Mouse (Mus musculus) cerebellum, postnatal 14 days (tissue): ENCODE measurements around the gene Gm37240.

Source experiments
- DNase-seq, 2 experiments: peaks; one replicate each; pipeline ENCODE4 v3.0.0; 2021; ENCODE audit warnings: mixed read lengths in 2 of 2

Gene Gm37240

GRCm38 (mm10) chr3:84985121-84985625 lies 902.1 kb downstream of the Gm37240 start:
- DNase-seq = no peak

GRCm38 (mm10) chr3:84982688-84983087 lies 904.6 kb downstream of the Gm37240 start:
- DNase-seq = no peak

- no peak for DNase-seq
Observed at GRCm38 (mm10) chr3:84980158-84980557, 907.2 kb downstream of the Gm37240 start.

- DNase-seq = no peak
Observed at GRCm38 (mm10) chr3:84978676-84979075, 908.6 kb downstream of the Gm37240 start.

DNA sequence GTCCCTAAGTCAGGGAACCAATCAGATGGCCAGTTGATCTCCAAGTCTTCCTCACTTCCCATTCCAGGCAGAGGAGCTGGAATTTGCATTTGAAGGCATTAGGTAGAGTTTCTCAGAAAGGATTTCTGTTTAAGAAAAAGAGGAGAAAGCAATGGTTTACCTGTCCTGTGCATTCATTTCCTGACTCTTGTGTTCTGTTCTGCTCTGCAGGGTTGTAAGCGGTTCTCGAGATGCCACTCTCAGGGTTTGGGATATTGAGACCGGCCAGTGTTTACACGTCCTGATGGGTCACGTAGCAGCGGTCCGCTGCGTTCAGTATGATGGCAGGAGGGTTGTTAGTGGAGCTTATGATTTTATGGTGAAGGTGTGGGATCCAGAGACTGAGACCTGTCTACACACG lies 913.1 kb downstream of the Gm37240 start:
- no peak for DNase-seq

DNA sequence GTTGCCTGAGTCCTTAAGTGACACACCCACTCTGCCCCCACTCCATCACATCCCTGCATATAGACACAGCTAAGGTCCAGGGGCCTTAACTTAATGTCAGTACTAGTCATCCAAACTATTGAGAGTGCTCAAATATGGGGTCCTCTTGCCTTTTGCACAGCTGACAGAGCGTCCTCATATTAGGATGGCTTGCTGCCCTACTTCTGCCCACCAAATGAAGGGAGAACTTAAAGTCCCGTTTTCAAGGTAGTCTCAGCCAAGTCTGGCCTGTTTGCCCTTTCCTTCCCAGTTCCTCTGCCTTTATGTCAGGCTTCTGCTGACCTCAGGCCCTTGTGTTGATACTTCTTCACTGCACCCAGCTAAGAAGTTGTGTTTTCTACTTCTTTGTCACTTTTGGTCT lies 914.4 kb downstream of the Gm37240 start:
- no peak for DNase-seq

DNA sequence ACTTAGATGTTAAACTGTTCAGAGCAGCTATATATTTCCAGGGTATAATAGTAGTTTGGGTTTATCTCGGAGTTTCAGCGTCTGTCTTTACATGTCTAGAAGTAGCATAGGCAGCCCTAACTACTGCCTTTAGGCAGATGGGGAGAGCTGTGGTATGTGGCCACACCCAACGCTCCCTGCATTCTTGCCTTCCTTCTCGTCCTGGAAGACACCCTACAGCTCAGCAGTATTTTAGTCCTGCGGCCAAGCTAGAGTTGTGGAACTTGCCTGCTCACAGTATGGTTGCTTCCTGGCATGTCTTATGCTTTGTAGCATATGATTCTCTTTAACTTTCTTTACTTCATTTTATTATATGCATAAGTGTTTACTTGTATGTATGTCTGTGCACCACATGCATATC lies 915.8 kb downstream of the Gm37240 start:
- no peak for DNase-seq

GRCm38 (mm10) chr3:84967364-84967763 lies 920.0 kb downstream of the Gm37240 start:
- DNase-seq = no peak

DNA sequence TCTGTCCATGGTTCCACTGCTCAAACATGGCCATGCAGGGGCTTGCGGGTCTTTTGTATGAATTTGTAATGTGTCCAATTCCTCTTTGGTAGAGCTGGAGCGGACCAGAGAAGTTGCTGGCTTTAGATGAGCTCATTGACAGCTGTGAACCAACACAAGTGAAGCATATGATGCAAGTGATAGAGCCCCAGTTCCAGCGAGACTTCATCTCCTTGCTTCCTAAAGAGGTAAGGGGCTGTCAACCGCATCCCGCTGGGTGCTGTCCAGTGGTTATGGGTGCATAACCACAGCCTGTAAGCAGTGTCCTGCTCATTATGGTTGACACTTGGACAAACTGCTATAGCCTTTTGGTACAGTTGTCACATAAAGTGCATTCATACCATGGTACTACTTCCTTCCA lies 922.2 kb downstream of the Gm37240 start:
- DNase-seq = no peak

DNA sequence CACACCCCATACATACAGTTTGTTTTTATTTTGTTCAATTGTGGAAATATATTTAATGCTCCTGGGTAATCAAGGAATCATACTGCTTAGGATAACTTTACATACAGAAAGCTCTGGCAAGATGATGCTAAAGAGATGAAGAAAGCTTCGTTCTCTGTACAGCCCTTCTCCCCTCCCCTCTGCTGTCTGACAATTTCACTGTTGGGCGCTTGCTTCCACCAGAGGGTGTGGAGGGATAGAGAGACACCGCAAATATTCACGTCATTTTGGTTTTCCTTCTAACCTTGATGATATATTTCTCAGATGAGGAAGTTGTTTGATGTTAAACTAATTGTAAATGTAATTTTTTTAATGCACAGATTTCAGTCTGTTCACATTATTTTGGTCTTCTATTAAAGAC lies 931.5 kb downstream of the Gm37240 start:
- peak; percentile 60 to 62 for DNase-seq

DNA sequence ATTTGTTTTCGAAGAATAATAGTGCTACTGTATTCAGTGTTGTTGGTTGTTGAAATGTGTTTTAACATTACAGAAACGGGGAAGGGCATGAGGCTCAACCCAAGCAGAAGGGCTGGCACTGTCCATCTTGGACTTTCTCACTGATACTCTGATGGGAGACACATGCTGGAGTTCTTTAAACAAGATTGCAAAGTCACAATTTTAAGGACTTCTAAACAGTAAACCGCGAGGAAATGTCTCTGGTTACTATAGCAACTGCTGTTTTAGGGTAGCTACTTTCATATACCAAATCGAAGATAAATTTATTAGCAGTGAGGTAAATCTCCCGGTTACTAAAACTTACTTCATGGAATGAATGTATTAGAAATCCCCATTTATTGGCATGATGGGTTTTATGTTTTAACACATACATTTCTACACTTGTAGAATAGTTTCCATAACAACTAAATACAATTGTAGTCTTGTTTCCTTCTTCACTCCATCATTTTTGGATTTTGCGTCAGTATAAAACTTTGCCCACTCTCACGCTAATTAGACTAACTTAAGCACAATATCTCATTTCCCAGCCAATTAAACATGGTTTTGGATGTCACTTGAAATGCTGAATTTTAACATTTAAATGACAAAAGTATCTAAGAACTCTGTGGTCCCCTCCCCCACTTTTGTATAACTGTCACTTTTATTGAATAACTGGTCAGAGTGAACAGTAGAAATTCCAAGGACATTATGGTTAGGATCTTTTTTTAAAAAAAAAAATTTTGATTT lies 932.1 kb downstream of the Gm37240 start:
- DNase-seq = no peak

DNA sequence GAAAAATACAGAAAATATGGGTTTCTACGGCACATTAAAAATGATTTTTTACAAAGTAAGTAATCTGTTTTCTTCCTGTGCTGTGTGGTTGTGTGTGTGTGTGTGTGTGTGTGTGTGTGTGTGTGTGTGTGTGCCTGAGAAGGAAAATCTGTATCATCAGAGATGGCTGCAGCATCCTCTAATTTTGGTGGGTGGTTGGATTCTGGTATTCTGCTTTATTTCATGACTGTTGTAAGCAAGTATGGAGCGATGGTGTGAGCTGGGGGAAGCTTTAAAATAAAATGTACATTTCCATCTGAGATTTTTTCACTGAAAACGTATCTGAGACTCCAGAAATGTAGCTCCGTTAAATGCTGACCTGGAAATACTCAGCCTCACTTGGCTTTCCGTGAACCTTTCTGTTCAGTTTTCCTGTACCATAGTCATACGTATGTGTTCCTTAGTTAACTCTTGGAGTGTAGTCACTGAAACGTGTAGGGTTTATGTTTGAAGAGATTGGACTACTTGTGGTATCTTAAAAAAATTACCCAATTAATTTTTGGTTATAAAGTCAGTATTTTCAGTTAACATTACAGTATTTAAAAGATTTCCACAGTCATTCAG lies 934.6 kb downstream of the Gm37240 start:
- DNase-seq = no peak

- DNase-seq = peak; percentile 81 to 84
Observed at GRCm38 (mm10) chr3:84952135-84952534, 935.2 kb downstream of the Gm37240 start.

DNA sequence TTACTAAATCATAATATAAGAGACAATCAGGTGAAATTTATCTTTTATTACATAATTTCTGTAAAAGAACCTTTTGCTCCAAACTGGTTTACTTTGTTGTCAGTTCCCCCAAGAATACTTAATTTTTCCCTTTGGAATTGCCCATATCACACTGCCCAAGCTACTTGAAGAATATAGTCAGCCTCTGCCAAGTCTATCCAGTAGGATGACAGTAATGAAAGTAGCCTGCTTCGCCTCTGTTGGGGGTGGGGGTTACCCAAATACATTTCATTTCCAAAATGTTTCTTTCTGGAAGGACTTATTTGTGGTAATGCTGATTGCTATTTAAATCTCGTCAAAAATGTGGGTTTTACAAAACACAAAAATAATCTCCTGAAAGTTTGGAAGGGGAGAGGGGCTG lies 935.6 kb downstream of the Gm37240 start:
- DNase-seq = no peak

DNA sequence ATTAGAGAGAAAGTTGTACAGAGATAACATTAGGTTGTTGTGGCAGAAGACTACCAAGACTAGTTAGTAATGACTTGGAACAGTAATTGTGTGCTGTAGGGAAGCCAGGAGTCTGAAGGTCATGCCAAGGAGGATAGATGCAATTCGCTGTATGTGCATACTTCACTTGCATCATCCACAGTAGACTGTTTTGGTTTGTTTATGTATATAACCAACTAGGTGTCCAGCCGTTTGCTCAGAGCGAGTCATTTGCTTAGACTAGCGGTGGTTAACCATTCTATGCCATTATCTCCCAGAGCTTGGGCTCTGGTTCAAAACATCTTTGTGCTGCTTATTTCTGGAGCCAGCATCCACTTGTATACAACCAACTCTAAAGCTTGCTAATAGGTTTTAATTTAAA lies 937.9 kb downstream of the Gm37240 start:
- no peak for DNase-seq

DNA sequence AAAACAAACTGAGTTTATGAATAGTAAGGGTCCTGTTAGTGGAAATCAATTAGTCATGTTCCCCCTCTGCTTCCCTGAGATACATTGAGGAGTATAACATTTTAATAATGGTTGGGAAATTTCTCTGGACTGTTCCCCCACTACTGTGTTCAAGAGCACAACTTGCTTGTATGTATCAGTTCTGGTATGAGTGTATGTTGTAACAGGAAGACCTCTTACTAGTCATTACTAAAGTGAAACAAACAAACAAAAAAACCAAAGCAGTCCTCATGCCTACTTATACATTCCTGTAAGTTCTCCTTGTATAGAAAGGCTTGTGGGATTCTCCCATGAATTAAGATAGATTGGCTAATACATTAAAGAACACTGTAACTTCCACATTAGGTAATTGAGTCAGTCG lies 940.9 kb downstream of the Gm37240 start:
- DNase-seq = no peak

GRCm38 (mm10) chr3:84944933-84945332 lies 942.4 kb downstream of the Gm37240 start:
- DNase-seq = no peak

DNA sequence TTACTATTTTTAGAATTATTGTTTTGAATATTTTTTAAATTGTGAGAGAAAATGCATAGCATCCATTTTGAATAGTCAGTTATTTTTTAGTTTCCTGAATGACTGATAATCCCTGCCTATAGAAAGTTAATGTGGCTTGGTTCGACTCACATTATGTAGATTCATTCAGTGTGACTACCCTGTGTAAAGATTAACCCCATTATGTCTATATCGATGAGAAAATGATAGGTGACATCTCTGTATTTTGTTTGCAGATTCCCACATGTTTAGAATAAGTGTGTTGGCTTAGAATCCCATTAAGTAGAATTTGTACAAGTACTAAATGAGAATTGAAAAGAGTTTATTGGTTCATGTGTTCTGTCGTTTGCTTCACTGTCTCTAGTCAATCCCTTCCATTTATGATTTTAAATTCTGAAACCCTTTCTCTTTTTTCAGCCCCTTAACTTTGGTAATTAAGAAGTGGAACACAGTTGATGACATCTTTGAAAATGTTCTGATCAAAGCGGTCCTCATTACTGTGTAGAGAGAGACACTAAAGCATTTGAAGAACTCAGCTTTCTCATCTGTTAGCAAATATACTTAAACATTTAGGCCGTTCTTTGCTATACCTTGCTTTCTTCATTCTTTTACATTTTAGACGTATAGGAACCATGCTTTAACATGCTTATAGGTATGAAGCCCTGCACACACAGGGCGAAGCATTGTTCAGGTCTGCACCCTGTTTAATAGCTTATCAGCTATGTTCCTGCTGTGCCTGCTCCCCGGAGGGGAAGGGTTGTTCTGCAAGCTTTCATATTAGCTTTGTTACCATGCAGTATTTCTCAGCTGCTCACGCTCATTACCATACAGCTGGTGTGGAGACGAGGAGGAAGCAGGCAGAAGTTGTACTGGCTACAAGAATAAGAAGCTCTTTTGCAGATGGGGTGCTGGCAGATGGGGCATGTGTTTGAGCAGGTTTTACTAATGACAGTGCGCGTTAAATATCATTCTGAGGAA lies 949.7 kb downstream of the Gm37240 start:
- DNase-seq = no peak

DNA sequence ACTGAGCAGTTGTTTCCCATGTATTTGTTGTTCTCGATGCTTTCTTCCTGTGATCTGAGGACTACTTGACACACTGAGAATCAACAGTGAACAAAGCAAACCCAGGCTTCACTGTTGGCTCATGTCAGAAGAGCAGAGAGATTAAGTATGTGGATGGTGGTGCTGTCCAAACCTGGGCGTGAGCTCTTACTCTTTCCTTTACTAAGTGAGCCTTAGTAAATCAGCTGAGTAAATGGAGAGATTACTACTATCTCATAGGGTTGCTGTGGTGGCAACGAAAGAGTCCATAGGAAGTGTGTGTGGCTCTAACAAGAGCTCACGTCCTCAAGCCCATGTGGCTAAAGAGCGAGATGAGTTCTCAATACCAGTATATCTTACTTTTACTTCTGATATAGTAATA lies 950.4 kb downstream of the Gm37240 start:
- DNase-seq = no peak

- DNase-seq = peak in 1 of 2 experiments; percentile 53
Observed at GRCm38 (mm10) chr3:84936252-84936651, 951.1 kb downstream of the Gm37240 start.

- DNase-seq = no peak
Observed at GRCm38 (mm10) chr3:84935729-84936128, 951.6 kb downstream of the Gm37240 start.

DNA sequence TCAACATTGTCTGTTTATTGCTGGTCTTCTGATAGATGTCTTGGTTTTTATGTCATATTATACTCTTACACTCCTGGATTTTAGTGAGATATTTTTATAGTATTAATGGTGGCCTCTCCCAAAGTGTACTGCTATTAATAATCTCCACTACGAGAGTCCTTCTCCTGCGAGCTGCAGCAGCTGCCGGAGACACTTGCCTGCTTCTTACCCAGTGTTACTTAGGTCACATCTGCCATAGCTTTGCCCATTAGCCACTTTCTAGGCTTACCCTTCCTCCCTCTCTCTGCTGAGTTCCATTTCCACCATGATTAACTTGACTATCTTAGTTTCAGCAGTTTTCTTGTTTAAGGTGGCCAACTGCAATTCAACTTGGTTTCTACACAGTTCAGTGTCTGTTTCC lies 956.6 kb downstream of the Gm37240 start:
- no peak for DNase-seq

DNA sequence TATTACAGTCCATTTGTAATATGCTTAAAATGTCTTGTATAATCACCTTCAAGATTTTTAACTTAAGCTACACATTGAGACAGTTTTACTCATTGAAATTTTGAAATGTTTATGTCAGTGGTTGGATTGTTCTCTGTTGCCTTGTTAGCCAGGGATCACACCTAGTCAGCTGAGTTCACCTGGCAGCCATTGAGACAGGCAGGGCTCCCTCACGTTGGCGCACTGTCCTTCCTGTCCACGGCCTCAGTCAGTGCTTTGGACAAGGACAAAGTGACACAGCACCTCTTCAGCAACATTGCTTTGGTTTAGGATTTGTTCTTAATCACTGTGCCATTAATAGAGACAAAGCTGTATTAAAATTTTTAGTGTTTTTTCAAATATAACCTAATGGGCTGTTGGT lies 958.1 kb downstream of the Gm37240 start:
- DNase-seq = no peak
